Mouse (Mus musculus) thymus, adult 18-20 months (tissue): ENCODE data around the gene Tefm.

ENCODE experiments used
- DNase-seq, 2 experiments: peaks; one replicate each; pipeline ENCODE4 v3.0.0; 2022; ENCODE audit warnings: mixed read lengths in 2 of 2

Tefm gene

GRCm38 (mm10) chr11:80090555-80091164 lies 51.3 kb downstream of the Tefm start:
- no peak for DNase-seq

- DNase-seq: no peak
These were observed 52.2 kb downstream of the Tefm start for GRCm38 (mm10) chr11:80089817-80090214.

GRCm38 (mm10) chr11:80088917-80089816 lies 52.8 kb downstream of the Tefm start, which contains the start of gene Atad5:
TSS of gene Atad5 (plus strand) at chr11:80089400.
- DNase-seq: peak; percentile 66 to 74

GRCm38 (mm10) chr11:80086844-80087243 lies 55.1 kb downstream of the Tefm start:
- DNase-seq: peak; percentile 65 to 74
